Mouse (Mus musculus) liver, adult 2 months (tissue): Measurements from ENCODE around the gene Ttpal.

ENCODE experiments used
- CTCF ChIP-seq: fragments of 200-500 bp; IDR thresholded peaks from 2 replicates; pipeline ENCODE4 v1.5.1; 2011; ENCODE audit warnings: low read depth, low read length, control low read depth
- POLR2A ChIP-seq: fragments of 200-500 bp; IDR thresholded peaks from 2 replicates; pipeline ENCODE4 v1.6.1; 2011; ENCODE audit warnings: low read length, control low read depth; ENCODE audit not compliant: insufficient read depth; ENCODE audit errors: extremely low read depth

DNA sequence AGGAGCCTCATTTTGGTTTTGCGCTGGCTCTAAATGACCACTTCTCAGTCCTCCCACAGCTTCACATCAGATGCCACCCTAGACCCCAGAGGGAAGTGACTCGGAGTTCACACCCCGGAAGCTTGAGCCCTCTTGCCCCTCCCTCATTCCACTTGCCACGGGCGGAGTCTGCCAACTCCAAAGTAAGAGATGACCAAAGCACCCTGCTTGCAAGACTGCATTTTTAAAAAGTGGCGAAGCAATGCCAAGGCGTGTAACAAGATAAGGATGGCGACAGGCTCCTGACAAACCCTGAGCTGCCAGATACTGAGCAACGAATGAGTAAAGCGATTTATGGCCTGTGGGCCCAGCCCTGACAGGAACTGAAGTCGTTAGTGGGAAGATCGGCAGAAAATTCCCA is 11.9 kb upstream of the Ttpal start:
- no peak for TF ChIP-seq CTCF
- TF ChIP-seq POLR2A = no peak
